ENCODE assay signal across 24 mouse cellular contexts in the genomic region with DNA sequence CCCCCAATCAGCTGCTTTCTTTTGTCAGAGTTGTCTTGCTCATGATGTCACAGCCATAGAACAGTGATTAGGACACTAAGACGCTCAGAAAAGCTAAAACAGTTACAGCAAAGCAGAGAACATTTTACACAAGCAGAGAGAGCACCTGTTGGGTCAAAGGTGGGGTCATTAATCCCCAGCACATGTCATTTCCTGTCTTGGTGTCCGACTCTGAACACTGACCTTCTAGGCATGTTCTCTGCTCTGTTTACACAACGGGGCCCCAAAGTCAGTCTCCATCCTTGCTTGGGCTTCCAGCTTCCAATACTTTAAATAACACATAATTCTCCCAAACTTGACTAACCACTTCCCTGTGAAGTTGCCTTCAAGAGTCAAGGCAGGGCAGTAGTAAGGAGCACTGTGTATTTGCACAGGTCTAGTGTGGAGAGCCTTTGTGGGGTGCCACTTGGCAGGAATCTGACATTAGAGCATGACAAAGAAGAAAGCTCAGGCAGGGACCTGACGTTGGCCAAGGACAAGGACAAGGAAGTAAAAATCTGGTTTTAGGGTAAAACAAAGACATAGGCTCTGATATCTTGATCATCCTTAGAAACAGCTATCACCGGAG. TPM values are rescaled to one million over a fixed set of nuclear protein-coding genes. Genes with fewer than 3 reads are reported as not detected.
DNase-seq lines count a peak whose midpoint lies in the region; ATAC-seq and TF ChIP-seq lines count a peak whose summit lies in the region.
"Had no signal": no experiment of that assay in that cellular context is flagged by ENCODE, and none has a peak within 500 bp of the region (broad histone marks: within the 10 kb centered on the region; RNA-seq: fewer than 3 reads in every experiment).

No protein-coding gene starts in this region.

- H3K36me3 ChIP-seq in liver, adult 2 months (ENCODE audit: control insufficient read depth, insufficient read depth, low read length), result no peaks in the 10 kb centered on the region
- H3K36me3 ChIP-seq in liver, embryonic 11.5 days (ENCODE audit: control insufficient read depth, insufficient read depth, low read length), result no peaks in the 10 kb centered on the region
- H3K36me3 ChIP-seq: embryonic facial prominence, embryonic 12.5 days; heart, embryonic 15.5 days; limb, embryonic 12.5 days; liver, embryonic 15.5 days had no signal

- peak; percentile 64 for DNase-seq in liver, adult 2 months (ENCODE audit: extremely low read depth, low read depth, low spot score)
- DNase-seq in liver, embryonic 11.5 days (ENCODE audit: low spot score), result no peak
- DNase-seq in lung, adult 18-20 months, result peak; percentile 80 to 86
- DNase-seq in lung, postnatal 14 days, result peak; percentile 37
- DNase-seq in urinary bladder, postnatal 4 days (ENCODE audit: low spot score in 2 of 2), result no peak
- no peak for DNase-seq in cerebellum, adult 8-10 months
- DNase-seq: adrenal gland, postnatal 25 days; B cell, adult 2 months; cerebellum, adult 11 months; cerebellum, postnatal 25 days; gastrocnemius, postnatal 14 days; heart, adult 2 months; heart, postnatal 4 days; kidney, adult 18-20 months; kidney, postnatal 14 days; right cerebral cortex, postnatal 14 days; spleen, adult 18-20 months had no signal

- ATAC-seq in liver, embryonic 11.5 days (replicated peaks; ENCODE audit: low FRiP score), result no peak
- no peak for ATAC-seq in activated CD4-positive, CD25-positive, alpha-beta regulatory T cell, adult 4 months
- ATAC-seq: forebrain, embryonic 14.5 days had no signal

- 58% methylated on average over 5 of the region's 5 CpGs for WGBS in liver, adult 2 months
- 69% methylated on average over 5 of the region's 5 CpGs for WGBS in liver, embryonic 11.5 days

- H3K79me2 ChIP-seq in liver, adult 2 months (ENCODE audit: control insufficient read depth, insufficient read depth, low read length), result no peaks in the 10 kb centered on the region

- H3K4me1 ChIP-seq in liver, adult 2 months (ENCODE audit: control insufficient read depth, insufficient read depth, low read length), result peaks cover 4% of the 10 kb centered on the region; the same call in 1 of the 2 replicates
- no peaks in the 10 kb centered on the region for H3K4me1 ChIP-seq in liver, embryonic 11.5 days (replicated peaks; ENCODE audit: control insufficient read depth, insufficient read depth, low read length)
- H3K4me1 ChIP-seq: liver, embryonic 15.5 days had no signal

- no peak overlapping the region for H3K9ac ChIP-seq in liver, adult 2 months (ENCODE audit: low read depth, low read length)
- H3K9ac ChIP-seq in liver, embryonic 11.5 days (ENCODE audit: low read depth, low read length), result no peak overlapping the region
- H3K9ac ChIP-seq: embryonic facial prominence, embryonic 12.5 days; heart, embryonic 15.5 days; limb, embryonic 12.5 days; liver, embryonic 15.5 days had no signal

- no peaks in the 10 kb centered on the region for H3K9me3 ChIP-seq in liver, embryonic 11.5 days (ENCODE audit: control insufficient read depth, low read length)
- H3K9me3 ChIP-seq: embryonic facial prominence, embryonic 12.5 days; heart, embryonic 15.5 days; limb, embryonic 12.5 days; liver, embryonic 15.5 days had no signal

- no peak overlapping the region for H3K4me2 ChIP-seq in liver, embryonic 11.5 days
- H3K4me2 ChIP-seq: embryonic facial prominence, embryonic 12.5 days; heart, embryonic 15.5 days; limb, embryonic 12.5 days; liver, embryonic 15.5 days had no signal

- no peak overlapping the region for H3K27ac ChIP-seq in liver, adult 2 months (replicated peaks; ENCODE audit: insufficient read depth, low read depth, low read length)
- H3K27ac ChIP-seq in liver, embryonic 11.5 days (ENCODE audit: low read depth, low read length), result no peak overlapping the region
- H3K27ac ChIP-seq: embryonic facial prominence, embryonic 12.5 days; heart, adult 2 months; heart, embryonic 15.5 days; limb, embryonic 12.5 days; liver, embryonic 15.5 days had no signal

- no peak for TF ChIP-seq POLR2A in liver, adult 2 months (IDR thresholded peaks at IDR 0.05; ENCODE audit: extremely low read depth, insufficient read depth, low read length)

- no peak overlapping the region for H3K4me3 ChIP-seq in liver, adult 2 months (ENCODE audit: insufficient read depth, low read depth, low read length)
- H3K4me3 ChIP-seq in liver, embryonic 11.5 days (ENCODE audit: low read depth, low read length), result no peak overlapping the region
- H3K4me3 ChIP-seq: embryonic facial prominence, embryonic 12.5 days; heart, adult 2 months; heart, embryonic 15.5 days; limb, embryonic 12.5 days; liver, embryonic 15.5 days; megakaryocyte, embryonic 14.5 days had no signal

- TF ChIP-seq CTCF in liver, adult 2 months (IDR thresholded peaks at IDR 0.05; ENCODE audit: low read depth, low read length), result no peak

- H3K27me3 ChIP-seq in liver, adult 2 months (ENCODE audit: control insufficient read depth, insufficient read depth, low read length), result no peaks in the 10 kb centered on the region
- no peaks in the 10 kb centered on the region for H3K27me3 ChIP-seq in liver, embryonic 11.5 days (replicated peaks; ENCODE audit: control insufficient read depth, insufficient read depth, low read length)
- H3K27me3 ChIP-seq: embryonic facial prominence, embryonic 12.5 days; heart, embryonic 15.5 days; limb, embryonic 12.5 days; liver, embryonic 15.5 days; megakaryocyte, embryonic 14.5 days had no signal

RNA-seq across cellular contexts. Expression of gene Il6st, which starts 52.6 kb away (rescaled TPM):
- total RNA-seq in liver, adult 2 months (2014; rRNA removed), result 70.2 and 82.8 TPM in 2 replicates
- 16.0 and 18.9 TPM in 2 replicates for polyA plus RNA-seq in liver, adult 2 months (2012; rRNA removed)
- polyA plus RNA-seq in liver, embryonic 11.5 days (2014; fragmentation: Nextera tagmentation; extraction: Ambion mirVana), result 12.4 and 14.0 TPM in 2 replicates
- 10 to 100 TPM; 29.5 to 37.5 TPM for polyA plus RNA-seq in activated CD4-positive, CD25-positive, alpha-beta regulatory T cell, adult 4 months (2017; shearing (Covaris generic))

Comparison
In these comparisons a context has a peak if more than half of its experiments do, and no peak if none do; other contexts are left out.
1. DNase-seq: peak in liver, adult 2 months (single experiment), lung, adult 18-20 months (2 of 2) and lung, postnatal 14 days (single experiment); none in liver, embryonic 11.5 days (single experiment), urinary bladder, postnatal 4 days (0 of 2) and cerebellum, adult 8-10 months (single experiment).